Mouse (Mus musculus) myocyte (in vitro differentiated cells): ENCODE results near the gene Elmod3.

Experiments
- MYOG ChIP-seq, 3 experiments: IDR thresholded peaks; one replicate each; pipeline ENCODE4 v1.6.1; 2011; ENCODE audit warnings: control low read depth in 2 of 3, low read depth in 2 of 3, mild to moderate bottlenecking in 2 of 3; ENCODE audit not compliant: insufficient read length in 2 of 3, control insufficient read depth in 1 of 3, insufficient read depth in 1 of 3
- TCF12 ChIP-seq: IDR thresholded peaks from one replicate; pipeline ENCODE4 v1.6.1; 2011; ENCODE audit warnings: mild to moderate bottlenecking, control low read depth; ENCODE audit not compliant: poor library complexity, insufficient read depth, severe bottlenecking

GRCm38 (mm10) chr6:72623661-72624402, 25.6 kb upstream of the Elmod3 start:
- TF ChIP-seq MYOG (IDR thresholded peaks at IDR 0.05; ENCODE audit: control insufficient read depth in 1 of 3, insufficient read depth in 1 of 3, insufficient read length in 2 of 3, low read depth in 2 of 3) (no peak), TCF12 (no peak)
